ENCODE assay signal across 8 mouse cellular contexts in genomic region chr5:28070149-28070827, GRCm38 (mm10). TPM values are rescaled to one million over a fixed set of nuclear protein-coding genes. Genes with fewer than 3 reads are reported as not detected.
DNase-seq lines count a peak whose midpoint lies in the region; ATAC-seq and TF ChIP-seq lines count a peak whose summit lies in the region.

No protein-coding gene starts in this region.

- H3K27me3 ChIP-seq in forebrain, embryonic 12.5 days = 0 out of 2 replicates have a peak, but pooled peaks cover 4% of the 10 kb centered on the region
- no peaks in the 10 kb centered on the region for H3K27me3 ChIP-seq in limb, embryonic 13.5 days
- H3K27me3 ChIP-seq in neural tube, embryonic 12.5 days (replicated peaks) = no peaks in the 10 kb centered on the region

- H3K36me3 ChIP-seq in forebrain, embryonic 12.5 days (replicated peaks) = peaks cover 22% of the 10 kb centered on the region
- H3K36me3 ChIP-seq in limb, embryonic 13.5 days = peaks cover 25% of the 10 kb centered on the region
- H3K36me3 ChIP-seq in neural tube, embryonic 12.5 days = peaks cover 20% of the 10 kb centered on the region

- H3K4me2 ChIP-seq in forebrain, embryonic 12.5 days = peak overlapping the region; percentile 92
- H3K4me2 ChIP-seq in limb, embryonic 13.5 days (replicated peaks) = peak overlapping the region; percentile 74
- peak overlapping the region; percentile 78 for H3K4me2 ChIP-seq in neural tube, embryonic 12.5 days (replicated peaks)

- TF ChIP-seq POLR2A in bone marrow macrophage, adult 2 months (IDR thresholded peaks at IDR 0.05; ENCODE audit: borderline replicate concordance, low read depth, low read length) = no peak

- peak overlapping the region; percentile 89 for H3K27ac ChIP-seq in bone marrow macrophage, adult 2 months (ENCODE audit: insufficient read depth, low read depth, low read length)
- H3K27ac ChIP-seq in forebrain, embryonic 12.5 days = peak overlapping the region; percentile 96
- H3K27ac ChIP-seq in limb, embryonic 13.5 days = peak overlapping the region; percentile 81
- peak overlapping the region; percentile 87 for H3K27ac ChIP-seq in neural tube, embryonic 12.5 days

- peaks cover 55% of the 10 kb centered on the region for H3K4me1 ChIP-seq in bone marrow macrophage, adult 2 months (ENCODE audit: control insufficient read depth, insufficient read depth, low read length)
- peaks cover 33% of the 10 kb centered on the region for H3K4me1 ChIP-seq in forebrain, embryonic 12.5 days
- H3K4me1 ChIP-seq in limb, embryonic 13.5 days = peaks cover 30% of the 10 kb centered on the region
- peaks cover 27% of the 10 kb centered on the region for H3K4me1 ChIP-seq in neural tube, embryonic 12.5 days

- peak overlapping the region; percentile 72 for H3K9ac ChIP-seq in forebrain, embryonic 12.5 days
- H3K9ac ChIP-seq in limb, embryonic 13.5 days = peak overlapping the region; percentile 74
- H3K9ac ChIP-seq in neural tube, embryonic 12.5 days = peak overlapping the region; percentile 65

- TF ChIP-seq CTCF in bone marrow macrophage, adult 2 months (IDR thresholded peaks at IDR 0.05; ENCODE audit: low read depth, low read length) = no peak

- 27% methylated on average over 9 of the region's 9 CpGs for WGBS in forebrain, embryonic 12.5 days
- 26% methylated on average over 9 of the region's 9 CpGs for WGBS in limb, embryonic 13.5 days
- WGBS in neural tube, embryonic 12.5 days = 26% methylated on average over 9 of the region's 9 CpGs

- ATAC-seq in forebrain, embryonic 12.5 days (ENCODE audit: low FRiP score) = no peak; the same call in 1 of the 2 replicates
- ATAC-seq in limb, embryonic 13.5 days (ENCODE audit: low FRiP score, low read depth) = no peak
- ATAC-seq in neural tube, embryonic 12.5 days (ENCODE audit: low FRiP score, low read depth) = peak; percentile 8
- no peak for ATAC-seq in monocyte, adult 5-6 weeks (replicated peaks; ENCODE audit: insufficient number of reproducible peaks, low FRiP score, low TSS enrichment, poor library complexity, severe bottlenecking)

- H3K9me3 ChIP-seq in forebrain, embryonic 12.5 days = no peaks in the 10 kb centered on the region
- H3K9me3 ChIP-seq in limb, embryonic 13.5 days = no peaks in the 10 kb centered on the region
- no peaks in the 10 kb centered on the region for H3K9me3 ChIP-seq in neural tube, embryonic 12.5 days

- H3K4me3 ChIP-seq in bone marrow macrophage, adult 2 months (ENCODE audit: insufficient read depth, low read length) = peak overlapping the region; percentile 58
- peak overlapping the region; percentile 84 for H3K4me3 ChIP-seq in forebrain, embryonic 12.5 days (replicated peaks)
- H3K4me3 ChIP-seq in limb, embryonic 13.5 days = peak overlapping the region; percentile 87
- H3K4me3 ChIP-seq in neural tube, embryonic 12.5 days = peak overlapping the region; percentile 86

- DNase-seq in lung, adult 18-20 months = peak; percentile 35 to 51
- no peak for DNase-seq in lung, postnatal 36 days
- no peak for DNase-seq in kidney, postnatal 14 days

RNA-seq across cellular contexts. Expression of gene Insig1, which starts 0.9 kb away (rescaled TPM):
- 37.4 and 40.7 TPM in 2 replicates for polyA plus RNA-seq in bone marrow macrophage, adult 2 months (2012; ENCODE audit: insufficient read depth, insufficient read length, missing spikeins)
- polyA plus RNA-seq in forebrain, embryonic 12.5 days (2016; fragmentation: Nextera tagmentation; extraction: Ambion mirVana) = 103 and 109 TPM in 2 replicates
- 51.6 and 52.6 TPM in 2 replicates for polyA plus RNA-seq in limb, embryonic 13.5 days (2015; fragmentation: Nextera tagmentation; extraction: Ambion mirVana)
- polyA plus RNA-seq in neural tube, embryonic 12.5 days (2016; fragmentation: Nextera tagmentation; extraction: Ambion mirVana) = 87.3 and 89.3 TPM in 2 replicates
- 80.0 to 111 TPM (median 92.3 TPM) in 3 replicates for total RNA-seq in monocyte, adult 5-6 weeks (2017)

Comparison
In these comparisons a context has a peak if more than half of its experiments do, and no peak if none do; other contexts are left out.
1. DNase-seq: peak in lung, adult 18-20 months (2 of 2); none in lung, postnatal 36 days (single experiment) and kidney, postnatal 14 days (single experiment).
2. Peak in every context shown above with its lines, with median percentiles within 50 percentile points of each other: H3K27ac ChIP-seq, H3K4me3 ChIP-seq, H3K4me2 ChIP-seq and H3K9ac ChIP-seq.